Mouse (Mus musculus) right cerebral cortex, adult 2 months (tissue): Measurements from ENCODE around the gene Zbtb25.

Source experiments
- DNase-seq, 2 experiments: peaks; one replicate each; pipeline ENCODE4 v3.0.0; 2021 to 2022; ENCODE audit warnings: low spot score in 2 of 2

Zbtb25 gene

DNA sequence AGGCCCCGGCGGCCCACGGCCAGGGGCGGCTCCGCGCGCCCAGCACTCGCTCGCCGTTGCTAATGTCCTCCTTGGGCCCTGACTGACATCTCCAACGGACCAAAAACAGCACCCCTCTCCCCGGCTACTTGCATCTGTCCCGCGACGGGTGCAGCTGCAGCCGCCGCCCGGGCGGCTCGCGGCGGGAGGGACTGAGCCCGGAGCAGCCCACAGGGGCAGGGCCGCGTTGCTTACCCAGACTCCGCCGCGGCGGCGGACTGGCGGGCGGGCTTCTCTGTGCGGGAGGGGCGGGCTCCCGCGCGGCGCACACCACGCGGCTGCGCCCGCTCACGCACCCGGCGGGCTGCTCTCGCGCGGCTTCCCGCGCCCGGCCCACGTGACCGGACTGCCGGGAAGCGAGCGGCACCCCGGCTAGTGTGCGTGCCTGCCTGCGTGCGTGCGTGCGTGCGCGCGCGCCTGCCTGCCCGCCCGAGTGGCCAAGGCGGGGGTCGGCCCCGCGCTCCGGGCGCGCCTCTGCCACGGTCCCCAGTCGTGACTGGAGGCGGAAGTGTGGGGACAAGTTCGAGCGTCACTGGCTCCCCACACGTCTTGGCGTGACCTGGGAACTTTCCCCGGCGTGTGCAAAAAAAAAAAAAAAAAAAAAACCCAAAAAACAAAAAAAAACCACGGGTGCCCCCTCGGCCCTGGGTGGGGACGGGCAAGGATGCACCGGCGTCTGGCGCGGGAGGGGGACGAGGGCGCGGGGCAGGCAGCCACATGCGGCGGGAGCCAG lies at the start of gene Zbtb25:
TSS of gene Zbtb25 (minus strand) at position 397 of the 772 bp plus-strand sequence.
- DNase-seq, result peak; percentile 78 to 87

DNA sequence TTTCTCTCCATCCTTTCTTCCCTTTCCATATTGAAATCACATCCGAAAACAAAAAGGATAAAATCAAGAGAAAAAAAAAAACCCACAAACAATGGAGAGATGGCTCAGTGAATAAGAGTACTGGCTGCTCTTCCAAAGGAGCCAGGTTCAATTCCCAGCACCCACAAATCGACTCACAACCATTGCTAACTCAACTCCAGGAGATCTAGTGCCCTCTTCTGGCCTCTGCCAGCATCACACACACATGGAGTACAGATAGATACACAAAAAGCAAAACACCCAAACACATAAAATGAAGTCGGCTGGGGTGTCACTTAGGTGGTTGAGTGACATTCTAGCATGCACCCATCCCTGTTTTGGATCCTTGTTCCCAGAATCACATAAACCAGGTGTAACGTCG lies 48.9 kb upstream of the Zbtb25 start:
- DNase-seq, result no peak

DNA sequence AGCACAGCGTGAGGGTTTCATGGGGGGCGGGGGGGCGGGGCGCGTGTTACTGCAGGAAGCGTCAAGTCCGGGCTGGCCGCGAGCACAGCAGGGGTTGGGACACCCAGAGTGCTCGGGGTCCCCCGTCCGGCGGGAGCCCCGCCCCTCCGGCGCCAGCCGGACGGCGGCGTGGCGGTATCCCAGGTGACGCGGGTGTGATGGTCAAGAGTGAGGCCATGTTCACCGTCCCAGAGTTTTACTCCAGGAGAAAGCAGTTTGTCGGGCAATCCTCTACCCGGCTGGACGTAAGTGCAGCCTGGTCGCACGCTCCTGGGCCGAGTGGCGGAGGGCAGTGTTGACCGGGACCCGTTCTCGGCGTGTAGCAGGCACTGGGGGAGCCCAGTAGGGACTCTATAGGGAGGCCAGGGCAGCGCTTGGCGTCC lies 48.0 kb upstream of the Zbtb25 start, which contains the start of gene Ppp1r36:
TSS of gene Ppp1r36 (plus strand) at position 106 of the 422 bp plus-strand sequence.
- DNase-seq, result no peak

- DNase-seq, result no peak
Observed at GRCm38 (mm10) chr12:76415383-76416010, 46.1 kb upstream of the Zbtb25 start.

GRCm38 (mm10) chr12:76409166-76409565 lies 39.8 kb upstream of the Zbtb25 start:
- no peak for DNase-seq

- DNase-seq, result no peak
Observed at GRCm38 (mm10) chr12:76407184-76407583, 37.8 kb upstream of the Zbtb25 start.

DNA sequence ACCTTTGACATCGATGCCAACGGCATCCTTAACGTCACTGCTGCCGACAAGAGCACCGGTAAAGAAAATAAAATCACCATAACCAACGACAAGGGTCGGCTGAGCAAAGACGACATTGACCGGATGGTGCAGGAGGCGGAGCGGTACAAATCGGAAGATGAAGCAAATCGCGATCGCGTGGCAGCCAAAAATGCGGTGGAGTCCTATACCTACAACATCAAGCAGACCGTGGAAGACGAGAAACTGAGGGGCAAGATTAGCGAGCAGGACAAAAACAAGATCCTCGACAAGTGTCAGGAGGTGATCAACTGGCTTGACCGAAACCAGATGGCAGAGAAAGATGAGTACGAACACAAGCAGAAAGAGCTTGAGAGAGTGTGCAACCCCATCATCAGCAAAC lies 36.6 kb upstream of the Zbtb25 start:
- no peak for DNase-seq

GRCm38 (mm10) chr12:76405183-76405970 lies 36.0 kb upstream of the Zbtb25 start:
- peak; percentile 31 to 50 for DNase-seq

GRCm38 (mm10) chr12:76404836-76405182 lies 35.4 kb upstream of the Zbtb25 start:
- DNase-seq, result no peak

DNA sequence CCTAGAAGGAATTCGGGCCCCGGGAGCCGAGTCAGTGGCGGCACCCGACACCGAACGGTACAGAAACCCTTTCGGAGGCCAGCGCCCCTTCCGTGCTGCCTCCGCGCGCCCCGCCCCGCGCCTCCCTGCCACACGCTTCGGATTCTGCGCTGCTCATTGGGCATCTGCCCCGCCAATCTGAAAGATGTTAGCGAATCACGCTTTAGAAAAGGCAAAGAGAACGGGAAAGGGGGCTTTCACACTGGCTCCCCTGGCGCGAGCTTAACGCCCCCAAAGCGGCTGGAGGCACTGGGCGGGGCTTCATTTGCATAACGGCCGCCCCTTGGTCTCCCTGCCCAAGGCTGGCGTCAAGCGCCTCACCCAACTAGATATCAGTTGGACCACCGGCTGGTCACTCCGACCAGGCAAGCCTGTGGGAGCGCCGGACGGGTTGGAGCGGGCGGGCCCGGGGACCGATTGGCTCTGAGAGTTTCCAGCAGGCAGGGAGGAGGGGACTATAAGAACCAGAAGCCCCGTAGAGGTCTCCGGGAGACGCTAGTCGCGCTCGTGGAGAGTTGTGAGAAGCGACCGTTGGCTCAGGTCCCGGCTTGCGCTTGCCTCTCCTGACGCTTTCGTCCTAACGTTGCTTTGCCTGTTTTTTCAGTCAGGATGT lies 34.6 kb upstream of the Zbtb25 start, which contains the start of gene Hspa2:
TSS of gene Hspa2 (plus strand) at position 291 of the 652 bp plus-strand sequence.
- DNase-seq, result peak; percentile 100

DNA sequence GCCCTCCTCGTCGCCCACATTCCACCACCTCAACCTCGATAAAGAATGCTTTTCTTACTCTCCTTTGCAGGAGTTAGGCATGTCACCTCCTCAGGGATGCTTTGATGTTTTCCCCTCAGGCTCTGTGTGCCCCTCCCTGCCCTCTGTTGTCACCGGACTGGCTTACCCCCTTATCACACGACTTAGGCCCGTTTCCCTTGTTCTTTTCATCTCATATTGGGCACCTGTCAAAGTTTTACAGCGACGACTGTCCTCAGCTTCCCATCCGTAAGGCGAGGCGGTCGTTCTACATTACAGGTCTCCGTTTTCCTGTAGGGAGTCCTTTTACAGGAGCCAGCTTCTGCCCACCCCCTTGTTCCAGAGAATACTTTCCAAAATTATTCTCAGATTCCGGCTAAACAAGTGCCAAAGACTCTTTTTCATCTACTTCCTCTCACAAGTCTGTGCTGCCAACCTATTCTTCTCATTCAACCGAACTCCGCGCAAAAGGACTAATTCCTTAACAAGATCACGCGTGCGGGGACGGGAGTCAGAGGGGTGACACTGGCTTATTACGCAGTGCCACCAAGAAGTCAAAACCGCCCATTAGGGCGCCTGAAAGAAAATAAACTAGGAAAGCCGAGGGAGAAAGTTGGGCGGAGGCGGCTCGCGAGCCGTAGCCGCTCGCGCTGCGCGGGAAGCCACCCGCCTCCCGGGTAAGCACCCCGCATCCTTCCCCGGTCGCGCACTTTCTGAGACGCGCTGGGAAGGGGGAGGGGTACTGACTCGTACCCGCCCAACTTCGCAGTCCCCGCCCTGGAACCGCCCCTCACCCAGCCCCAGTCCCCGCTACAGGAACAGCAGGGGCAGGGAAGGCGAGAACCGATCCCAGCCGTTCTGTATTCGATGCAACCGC lies 33.8 kb upstream of the Zbtb25 start:
- DNase-seq, result peak in 1 of 2 experiments; percentile 7

- DNase-seq, result no peak
Observed at GRCm38 (mm10) chr12:76401674-76402073, 32.3 kb upstream of the Zbtb25 start.

GRCm38 (mm10) chr12:76397281-76397680 lies 27.9 kb upstream of the Zbtb25 start:
- no peak for DNase-seq

DNA sequence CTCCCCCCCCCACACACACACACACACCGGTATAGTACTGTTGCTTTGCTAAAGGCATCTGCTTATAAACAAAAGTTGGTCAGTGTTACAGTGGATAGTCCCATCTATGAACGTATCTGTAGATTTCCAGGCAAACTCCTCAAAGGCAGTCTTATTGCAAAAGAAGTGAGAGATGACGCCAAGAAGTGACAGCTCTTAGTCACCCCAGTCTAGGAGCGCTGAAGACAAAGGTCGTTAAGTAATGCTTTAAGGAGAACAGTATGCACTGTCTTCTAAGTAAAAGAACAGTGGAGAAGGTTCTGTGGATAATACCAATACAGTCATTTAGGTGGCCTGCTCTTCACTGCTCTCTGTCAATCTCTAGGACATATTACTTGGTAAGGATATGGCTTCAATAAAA lies 23.6 kb upstream of the Zbtb25 start:
- DNase-seq, result no peak

- DNase-seq, result no peak
Observed at GRCm38 (mm10) chr12:76391595-76392271, 22.3 kb upstream of the Zbtb25 start.

DNA sequence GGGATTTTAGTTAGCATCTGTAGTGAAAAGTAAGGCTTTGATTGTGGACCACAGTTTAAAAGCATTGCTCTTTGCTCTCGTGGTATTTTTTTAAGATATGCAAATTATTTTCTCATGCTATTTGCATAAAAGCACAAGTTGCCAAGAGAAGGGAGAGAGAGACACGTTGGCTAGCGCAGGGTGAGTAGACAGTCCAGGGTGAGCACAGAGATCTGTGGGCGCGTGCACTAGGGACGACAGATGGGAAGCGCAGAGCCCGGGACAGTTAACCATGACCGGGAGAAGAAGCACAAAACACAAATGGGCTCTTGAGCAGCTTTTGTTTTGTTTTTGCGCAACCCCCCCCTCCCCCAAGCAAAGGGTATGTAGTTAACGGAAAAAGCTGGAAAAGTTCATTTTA lies 19.4 kb upstream of the Zbtb25 start:
- DNase-seq, result no peak

- DNase-seq, result no peak
Observed at GRCm38 (mm10) chr12:76385342-76385741, 15.9 kb upstream of the Zbtb25 start.

GRCm38 (mm10) chr12:76380151-76380550 lies 10.7 kb upstream of the Zbtb25 start:
- no peak for DNase-seq

DNA sequence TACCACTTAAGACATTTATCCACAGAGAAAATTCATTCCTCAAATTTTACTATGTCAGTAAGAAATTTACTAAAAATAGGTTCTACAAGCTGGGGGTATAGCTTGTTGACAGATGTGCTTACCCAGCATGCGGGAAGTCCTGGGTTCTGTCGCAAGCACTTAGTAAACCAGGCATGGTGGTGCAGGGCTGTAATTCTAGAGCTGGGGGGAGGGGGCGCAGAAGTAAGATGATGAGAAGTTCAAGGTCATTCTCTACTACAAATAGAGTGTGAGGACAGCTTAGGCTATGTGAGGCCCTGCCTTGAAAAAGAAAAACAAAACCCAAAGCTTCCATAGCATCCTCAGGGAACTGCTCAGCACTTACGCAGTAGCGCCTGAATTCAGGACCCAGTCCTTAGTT lies 9.2 kb upstream of the Zbtb25 start:
- DNase-seq, result no peak

DNA sequence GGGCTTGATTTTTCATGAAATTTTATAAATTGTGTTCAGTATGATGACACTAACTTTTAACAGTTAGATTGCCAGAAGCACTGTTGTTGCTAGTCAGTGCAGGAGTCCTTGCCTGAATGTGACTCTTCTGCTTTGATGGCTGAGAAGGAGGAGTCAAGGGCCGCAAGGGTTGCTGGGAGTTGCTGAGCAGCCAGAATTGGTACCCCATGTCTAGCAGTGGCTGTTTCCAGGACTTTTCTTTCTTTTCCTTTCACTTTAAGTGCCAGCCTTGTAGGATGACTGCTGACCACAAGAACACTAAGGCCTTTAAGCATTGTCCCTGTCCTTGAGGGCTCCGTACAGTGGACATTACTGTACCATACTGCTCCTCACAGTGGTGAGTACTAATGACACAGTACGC lies 8.3 kb upstream of the Zbtb25 start:
- DNase-seq, result no peak
